Mouse (Mus musculus): ENCODE data around the gene Sh3bgrl3.

Gene Sh3bgrl3

DNA sequence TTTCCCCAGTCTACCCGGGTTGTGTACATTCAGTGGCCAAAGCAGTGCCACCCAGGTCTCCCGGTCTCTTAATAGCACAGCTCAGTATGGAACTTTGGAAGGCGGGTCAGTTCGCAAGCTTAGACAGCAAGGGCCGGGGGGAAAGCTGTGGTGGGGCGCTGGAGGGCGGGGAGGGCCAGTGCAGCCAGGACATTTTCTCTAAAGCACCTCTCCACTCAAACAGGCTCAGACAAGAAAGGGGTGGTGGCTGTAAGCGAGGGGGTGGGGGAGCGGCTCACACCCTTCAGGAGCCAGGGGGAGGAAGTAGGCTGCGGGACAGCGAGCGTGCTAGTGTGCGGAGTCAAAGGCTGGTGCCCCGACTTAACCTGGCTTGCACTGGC lies 384 bp upstream of the Sh3bgrl3 start:
- DNase-seq = peak in 1 of 2 experiments; percentile 41

DNA sequence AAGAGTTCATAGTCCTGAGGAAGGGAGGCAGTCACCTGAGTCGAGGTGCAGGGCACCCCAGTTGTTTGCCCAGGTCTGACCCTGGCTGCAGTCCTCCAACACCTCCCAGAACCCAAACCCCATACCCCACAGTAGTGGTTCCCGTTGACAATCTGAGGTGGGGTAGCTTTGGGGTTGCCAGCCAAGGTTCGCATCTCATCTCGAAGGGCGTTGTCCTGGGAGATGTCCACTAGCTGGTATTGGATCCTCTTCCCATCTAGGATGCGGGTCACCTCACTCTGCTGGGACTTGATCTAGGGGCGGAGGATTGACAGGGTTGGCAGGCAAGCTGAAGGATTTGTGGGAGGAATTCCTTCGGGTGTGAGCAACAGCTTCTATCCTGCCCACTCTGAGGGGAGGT lies 796 bp downstream of the Sh3bgrl3 start:
- DNase-seq = peak in 1 of 2 experiments; percentile 34

DNA sequence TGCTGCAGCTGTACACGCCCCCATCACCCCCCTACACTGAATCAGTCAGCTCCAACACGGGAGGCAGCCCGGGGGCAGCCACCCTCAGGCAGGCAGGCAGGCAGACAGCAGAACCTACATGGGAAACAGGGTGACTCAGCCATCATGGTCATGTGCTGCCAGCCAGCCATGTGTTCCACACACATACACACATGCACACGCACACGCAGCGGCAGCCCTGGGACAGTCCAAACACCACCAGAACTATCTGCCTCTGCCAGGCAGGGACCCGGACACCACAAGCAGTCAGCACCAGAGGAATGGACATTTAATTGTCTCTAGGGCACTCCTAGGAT lies 1.5 kb downstream of the Sh3bgrl3 start:
- no peak for DNase-seq

GRCm38 (mm10) chr4:134126300-134127120 lies 2.1 kb downstream of the Sh3bgrl3 start:
- DNase-seq = no peak

GRCm38 (mm10) chr4:134125383-134126060 lies 3.1 kb downstream of the Sh3bgrl3 start:
- no peak for DNase-seq

- DNase-seq = peak in 1 of 2 experiments; percentile 20
Observed at GRCm38 (mm10) chr4:134123680-134124551, 4.7 kb downstream of the Sh3bgrl3 start.

- no peak for DNase-seq
Observed at GRCm38 (mm10) chr4:134123147-134123546, 5.4 kb downstream of the Sh3bgrl3 start.

DNA sequence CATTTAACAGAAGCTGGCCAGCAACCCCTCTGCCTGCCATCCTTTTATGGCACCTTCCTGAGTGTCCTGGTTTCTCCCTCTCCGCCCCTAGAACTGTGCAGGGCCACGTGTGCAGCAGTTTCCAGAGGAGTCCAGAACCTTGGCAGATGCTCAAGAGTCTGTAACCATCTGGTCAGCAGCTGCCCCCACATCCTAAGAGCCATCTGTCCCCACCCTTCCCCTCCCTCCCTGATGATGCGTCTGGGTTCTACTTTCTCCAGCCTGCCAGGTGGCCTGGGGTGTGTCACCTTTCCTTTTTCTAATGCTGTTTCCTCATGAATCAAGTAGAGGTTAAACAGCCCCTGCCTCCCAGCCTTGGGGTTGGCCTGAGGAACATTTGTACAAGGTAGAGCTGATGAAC lies 6.3 kb downstream of the Sh3bgrl3 start:
- DNase-seq = no peak

- no peak for DNase-seq
Observed at GRCm38 (mm10) chr4:134121571-134121970, 7.0 kb downstream of the Sh3bgrl3 start.

DNA sequence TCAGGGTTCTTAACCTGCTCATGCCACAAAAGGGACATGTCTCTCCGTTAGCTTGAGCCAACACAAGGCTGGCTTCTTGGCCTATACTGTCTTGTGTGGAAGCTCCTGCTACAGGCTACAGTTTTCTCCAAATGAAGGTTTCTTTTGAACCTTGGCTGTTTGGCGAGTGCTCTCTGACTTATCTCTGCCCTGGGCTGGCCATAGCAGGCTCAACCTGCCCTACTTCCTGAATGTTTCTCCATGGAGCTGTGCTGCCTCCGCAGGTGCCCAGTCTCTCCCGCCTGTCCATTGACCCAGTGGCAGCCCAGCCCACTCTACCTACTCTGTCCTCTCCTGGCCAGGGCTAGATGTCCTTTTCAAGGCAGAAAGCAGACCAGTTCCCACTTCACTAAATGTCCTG lies 7.7 kb downstream of the Sh3bgrl3 start:
- no peak for DNase-seq

DNA sequence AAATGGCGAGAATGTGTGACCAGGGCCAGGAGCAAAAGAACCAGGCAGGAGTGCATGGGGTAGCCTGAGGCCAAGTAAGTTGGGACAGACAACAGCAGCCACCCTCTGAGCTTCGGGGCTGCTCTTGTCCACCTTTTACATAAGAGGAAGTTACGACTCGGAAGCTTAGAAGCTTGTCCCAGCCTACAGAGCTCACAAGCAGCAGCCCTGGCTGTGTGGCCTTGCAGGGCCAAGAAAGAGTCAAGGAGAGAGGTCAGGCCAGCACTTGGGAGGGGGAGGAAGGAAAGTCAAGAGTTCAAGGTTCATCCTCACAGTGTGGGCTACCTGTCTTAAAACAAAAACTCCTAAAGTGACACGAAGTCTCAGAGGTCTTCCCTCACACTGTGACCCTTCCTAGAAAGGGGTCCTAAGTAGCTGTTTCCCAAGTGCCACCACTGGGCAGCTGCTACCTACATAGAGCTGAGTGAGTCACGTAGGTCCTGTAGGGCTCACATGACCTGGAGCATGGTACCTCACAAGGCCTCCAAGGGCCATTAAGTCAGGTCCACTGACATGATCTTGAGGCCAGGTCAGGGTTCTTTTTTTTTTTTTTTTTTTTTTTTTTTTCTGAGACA lies 8.3 kb downstream of the Sh3bgrl3 start:
- DNase-seq = no peak

GRCm38 (mm10) chr4:134119644-134120043 lies 8.9 kb downstream of the Sh3bgrl3 start:
- DNase-seq = no peak

DNA sequence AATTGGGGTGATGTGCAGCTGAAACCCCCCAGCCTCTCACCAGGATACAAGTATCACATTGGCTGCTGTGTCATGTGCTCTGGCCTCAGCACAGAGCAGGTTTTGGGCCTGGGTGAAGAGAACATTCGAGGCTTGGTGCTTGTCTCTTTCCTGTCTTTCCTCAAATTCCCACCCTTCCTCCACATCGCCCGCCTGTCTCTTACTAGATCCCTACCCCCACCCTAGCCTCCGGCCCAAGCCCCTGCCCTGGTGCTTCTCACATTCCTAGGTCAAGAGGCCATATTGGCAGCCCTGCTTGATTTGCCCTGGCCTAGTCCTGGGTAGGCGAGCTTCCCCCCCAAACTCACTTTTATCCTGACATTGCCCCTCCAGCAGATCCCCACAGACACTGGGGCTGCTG lies 9.5 kb downstream of the Sh3bgrl3 start:
- DNase-seq = no peak

- no peak for DNase-seq
Observed at GRCm38 (mm10) chr4:134118126-134118800, 10.3 kb downstream of the Sh3bgrl3 start.

GRCm38 (mm10) chr4:134117012-134117411 lies 11.6 kb downstream of the Sh3bgrl3 start:
- DNase-seq = no peak

- no peak for DNase-seq
Observed at GRCm38 (mm10) chr4:134116501-134116900, 12.1 kb downstream of the Sh3bgrl3 start.

DNA sequence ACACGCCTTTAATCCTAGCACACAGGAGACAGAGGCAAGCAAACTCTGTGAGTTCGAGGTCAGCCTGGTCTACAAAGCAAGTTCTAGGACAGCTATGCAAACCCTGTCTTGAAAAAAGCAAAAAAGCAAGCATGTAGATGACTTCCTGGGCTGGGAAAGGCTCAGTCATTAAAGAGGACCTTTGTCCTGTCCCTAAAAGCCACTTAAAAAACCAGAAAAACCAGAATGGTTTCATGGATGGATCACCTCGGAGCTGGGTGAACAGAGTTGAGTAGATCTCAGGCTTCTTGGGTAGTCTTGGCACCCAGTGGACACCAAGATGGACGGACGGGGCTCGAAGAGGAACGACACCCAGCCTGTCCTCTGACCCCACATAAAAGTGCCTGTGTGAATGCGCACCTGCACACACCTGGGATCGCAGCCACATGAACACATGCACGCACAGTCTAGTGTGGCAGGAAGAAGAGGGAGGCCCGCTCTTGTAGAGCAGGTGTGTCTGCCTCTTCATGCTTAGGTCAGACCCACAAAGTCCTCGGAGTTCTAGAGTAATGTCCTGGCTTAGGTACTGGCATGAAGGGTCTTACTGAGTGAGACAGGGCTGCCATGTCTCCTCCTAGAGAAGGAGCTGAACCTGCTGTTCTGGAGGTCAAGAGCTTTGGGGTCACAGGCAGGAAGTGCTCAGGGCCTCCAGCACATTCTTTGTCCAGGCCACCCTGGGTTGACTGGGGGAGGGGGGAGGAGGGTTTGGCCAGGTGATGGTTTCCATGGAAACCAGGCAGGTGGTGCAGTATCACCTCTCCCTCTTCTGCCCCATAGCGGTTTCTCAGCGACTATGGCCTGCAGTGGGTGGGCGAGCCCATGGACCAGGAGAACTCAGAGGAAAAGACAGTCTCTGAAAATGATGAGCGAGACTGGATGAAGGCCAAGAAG lies 13.1 kb downstream of the Sh3bgrl3 start:
- DNase-seq = no peak

DNA sequence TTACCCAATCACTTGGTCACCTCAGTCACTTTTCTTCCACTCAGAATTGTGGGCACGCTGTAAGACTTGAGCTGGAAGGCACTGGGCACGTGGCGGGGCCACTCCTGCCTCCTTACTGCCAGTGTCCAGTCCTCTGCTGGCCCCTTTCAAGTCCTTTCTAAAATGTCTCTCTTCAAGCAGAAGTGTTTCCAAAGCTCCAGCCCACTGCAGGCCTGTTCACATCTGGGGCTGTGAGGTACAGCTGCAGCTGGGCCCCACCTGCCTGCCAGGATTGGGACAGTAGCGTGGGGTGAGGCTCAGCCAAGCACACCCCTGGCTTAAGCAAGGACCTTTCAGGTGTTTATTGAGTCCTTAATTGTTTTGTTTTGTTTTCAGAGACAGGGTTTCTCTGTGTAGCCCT lies 14.6 kb downstream of the Sh3bgrl3 start:
- DNase-seq = no peak

- no peak for DNase-seq
Observed at GRCm38 (mm10) chr4:134113356-134113994, 15.1 kb downstream of the Sh3bgrl3 start.

DNA sequence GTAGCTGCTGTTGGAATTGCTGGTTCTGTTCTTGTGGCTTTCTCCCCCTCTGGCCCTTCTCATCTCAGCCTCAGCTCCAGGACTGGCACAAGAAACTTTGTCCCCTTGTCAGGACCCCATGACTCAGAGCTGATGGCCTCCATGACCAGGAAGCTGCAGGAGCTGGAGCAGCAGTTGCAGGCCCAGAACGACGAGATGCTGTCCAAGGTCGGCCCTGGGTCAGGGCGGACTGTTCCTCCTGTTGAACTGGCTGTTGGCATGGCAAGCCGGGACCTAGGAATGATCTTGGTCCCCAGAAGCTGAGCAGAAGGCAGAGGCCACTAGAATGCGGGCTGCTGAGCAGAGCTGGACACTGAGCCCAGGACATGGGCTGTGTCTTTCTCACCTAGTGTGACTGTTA lies 16.2 kb downstream of the Sh3bgrl3 start:
- no peak for DNase-seq

GRCm38 (mm10) chr4:134110653-134111052 lies 17.9 kb downstream of the Sh3bgrl3 start:
- DNase-seq = no peak
